Mouse (Mus musculus) megakaryocyte-erythroid progenitor cell, adult 5-6 weeks (primary cell): ENCODE measurements around the gene Sox10. TPM values are rescaled to one million over a fixed set of nuclear protein-coding genes. Genes with fewer than 3 reads are reported as not detected.
A peak's percentile ranks its signal among the peaks of the same experiment; 100 is the strongest.

Experiments
- ATAC-seq: replicated peaks from 2 replicates; pipeline ENCODE4 v1.8.0; 2016; ENCODE audit warnings: mild to moderate bottlenecking, inconsistent platforms; ENCODE audit not compliant: severe bottlenecking, poor library complexity, low FRiP score, low TSS enrichment
- total RNA-seq, 2 experiments: library from RNA; stranded (forward) in 1 of 2; stranded (reverse) in 1 of 2; fragments of 200-1000, 215-1000 nt in 1 of 2; fragments of >200 nt in 1 of 2; fragmentation: Nextera tagmentation in 1 of 2; gene quantifications; 2 replicates each; pipeline ENCODE4 v1.2.3; 2014 to 2017

Sox10 gene
- total RNA-seq, 2 experiments from 2014 or later: not detected

DNA sequence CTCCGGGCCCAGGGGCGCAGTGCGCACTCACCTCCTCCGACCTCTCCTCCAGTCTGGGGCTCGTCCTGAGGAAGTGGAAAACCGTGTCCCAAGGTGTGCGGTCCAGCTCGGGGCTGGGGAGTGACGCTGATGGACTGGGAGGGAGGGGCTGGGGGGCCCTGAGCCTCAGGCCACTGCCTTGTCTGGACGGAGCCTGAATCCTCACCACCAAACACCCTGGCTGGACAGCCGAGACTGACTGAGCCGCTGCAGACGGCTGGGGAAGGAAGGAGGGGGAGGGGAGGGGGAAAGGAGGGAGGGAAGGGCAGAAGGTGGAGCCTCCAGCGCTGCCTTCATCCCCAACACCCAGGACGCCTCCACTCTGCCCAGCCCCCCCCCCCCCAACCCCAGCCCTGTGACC is 789 bp downstream of the Sox10 start:
- ATAC-seq: no peak

DNA sequence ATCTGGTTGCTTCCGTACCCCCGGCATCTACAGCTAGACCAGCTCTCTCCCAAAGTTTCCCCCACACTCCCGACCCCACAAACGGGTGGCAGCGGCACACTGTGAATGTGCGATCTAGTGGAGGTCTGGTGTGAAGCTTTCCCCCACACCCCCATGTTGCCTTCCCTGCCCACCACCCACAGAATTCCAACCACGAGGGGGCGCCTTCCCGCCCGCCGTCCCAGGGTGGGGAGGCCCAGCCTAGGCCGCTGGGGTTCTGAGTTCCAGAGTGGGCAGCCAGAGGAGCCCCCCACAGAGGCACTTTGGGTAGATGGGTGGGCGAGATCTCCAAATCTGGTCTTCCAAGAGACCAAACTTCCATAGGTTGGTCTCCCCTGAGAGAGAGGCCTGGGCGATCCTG is 2.2 kb downstream of the Sox10 start:
- ATAC-seq: no peak

DNA sequence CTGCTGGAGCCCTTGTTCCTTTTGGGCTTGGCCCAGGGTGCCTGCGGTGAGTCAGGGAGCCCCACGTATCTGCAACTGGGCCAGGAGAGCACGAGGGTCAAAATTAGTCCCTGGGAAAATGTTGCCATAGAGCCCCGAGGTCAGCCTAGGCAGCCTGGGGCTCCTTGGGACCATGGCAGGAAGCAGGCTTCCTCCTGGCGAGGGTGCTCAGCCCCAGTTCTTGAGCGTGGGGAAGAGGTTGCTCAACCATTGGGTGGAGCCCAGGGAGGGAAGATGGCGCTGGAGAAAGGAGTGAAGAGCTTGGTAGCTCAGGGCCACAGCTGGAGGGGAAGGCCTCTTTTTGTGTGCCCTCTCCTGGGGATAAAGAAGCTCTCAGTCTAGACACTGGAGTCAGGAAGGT is 2.7 kb downstream of the Sox10 start:
- ATAC-seq: no peak

DNA sequence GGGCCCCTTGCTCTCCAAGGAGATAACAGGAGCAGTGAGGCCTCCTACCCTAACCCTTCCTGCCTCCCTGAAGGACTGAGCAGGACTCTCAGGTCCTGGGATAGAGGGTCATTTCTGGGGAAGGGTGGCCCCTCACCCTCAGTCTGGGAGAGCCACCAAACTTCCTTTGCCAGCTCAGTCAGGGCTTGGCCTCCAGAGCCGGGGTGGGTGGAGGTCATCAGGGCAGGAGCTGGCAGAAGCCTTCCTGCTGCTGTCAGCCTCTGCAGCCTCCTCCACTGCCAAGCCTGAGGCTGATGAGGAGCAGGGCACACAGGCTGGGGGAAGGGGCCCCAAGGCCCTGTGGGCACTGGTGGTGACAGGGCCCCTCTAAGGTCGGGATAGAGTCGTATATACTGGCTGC is 9.5 kb downstream of the Sox10 start:
- ATAC-seq: 0 out of 2 replicates have a peak, but pooled peaks have one; percentile 9

DNA sequence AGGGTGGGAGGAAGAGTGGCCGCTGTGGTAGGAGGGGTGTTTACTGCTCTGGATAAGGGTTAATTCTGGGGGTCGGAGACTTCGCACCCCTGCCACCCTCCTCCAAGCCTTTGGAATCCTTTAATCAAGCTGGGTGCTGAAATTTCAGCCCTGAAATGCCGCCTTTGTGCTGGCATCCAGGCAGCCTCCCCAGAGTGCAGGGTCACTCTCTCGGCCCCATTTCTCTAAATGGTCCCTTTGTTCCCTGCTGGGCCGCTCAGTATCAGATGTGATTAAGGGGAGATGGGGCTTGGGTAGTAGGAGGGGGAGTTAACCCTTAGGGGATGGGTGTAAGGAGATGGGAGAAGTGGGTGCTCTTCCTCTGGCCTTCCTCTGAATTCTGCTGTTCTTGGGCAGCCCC is 12.3 kb downstream of the Sox10 start:
- ATAC-seq: no peak

DNA sequence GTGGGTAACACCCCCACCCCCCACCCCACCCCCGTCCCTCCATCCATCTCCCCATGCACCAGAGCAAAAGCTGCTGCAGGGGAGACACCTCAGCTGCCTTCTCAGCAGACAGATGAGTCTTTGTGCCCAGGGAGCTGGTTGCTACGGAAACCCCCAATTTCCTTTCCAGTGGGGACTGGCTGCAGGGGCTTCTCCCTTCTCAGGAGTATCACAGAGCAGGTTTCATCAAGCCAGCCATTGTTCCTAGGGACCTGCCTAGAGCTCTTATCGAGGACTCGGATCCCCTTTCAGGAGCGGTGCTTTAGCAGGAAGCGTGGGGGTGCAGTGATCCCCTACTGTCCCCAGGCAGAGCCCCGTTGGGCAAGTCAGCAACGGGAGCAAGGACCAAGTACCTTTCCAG is 13.2 kb downstream of the Sox10 start:
- ATAC-seq: no peak

DNA sequence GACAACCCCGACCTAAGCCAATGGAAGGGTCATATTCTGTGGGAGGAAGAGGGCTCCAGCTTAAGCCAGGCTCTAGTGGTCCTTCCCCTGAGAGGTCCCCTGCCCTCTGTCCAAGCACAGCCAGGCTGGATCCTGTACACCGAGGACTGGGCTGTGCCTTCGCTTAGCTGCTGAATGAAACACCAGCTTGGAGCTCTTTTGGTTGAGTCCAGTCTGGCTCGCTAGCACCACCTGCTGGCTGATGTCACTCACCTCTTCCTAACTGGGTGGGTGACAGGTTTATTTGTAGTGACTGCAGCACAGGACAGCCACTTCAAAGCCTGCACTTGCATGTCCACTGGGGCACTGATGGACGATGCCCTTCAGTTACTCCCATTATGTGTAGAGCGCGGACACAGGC is 16.5 kb downstream of the Sox10 start:
- ATAC-seq: peak; percentile 73

DNA sequence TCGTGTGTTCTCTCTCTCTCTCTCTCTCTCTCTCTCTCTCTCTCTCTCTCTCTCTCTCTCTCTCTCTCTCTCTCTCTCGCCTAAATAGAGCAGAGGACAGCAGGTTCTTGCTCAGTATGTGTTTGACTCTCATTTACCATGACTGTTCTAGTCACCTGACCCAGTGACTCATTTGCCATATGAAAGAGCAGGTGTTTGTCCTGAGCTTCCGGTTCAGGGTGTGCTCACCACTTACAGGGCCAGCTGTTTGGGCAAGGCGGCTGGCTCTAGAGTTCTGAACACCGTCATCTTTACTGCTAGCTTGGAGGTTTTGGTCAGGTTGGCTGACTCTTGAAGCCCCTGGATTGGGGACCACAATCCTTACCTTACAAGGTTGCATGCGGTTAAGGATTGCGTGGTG is 19.5 kb downstream of the Sox10 start:
- no peak for ATAC-seq

DNA sequence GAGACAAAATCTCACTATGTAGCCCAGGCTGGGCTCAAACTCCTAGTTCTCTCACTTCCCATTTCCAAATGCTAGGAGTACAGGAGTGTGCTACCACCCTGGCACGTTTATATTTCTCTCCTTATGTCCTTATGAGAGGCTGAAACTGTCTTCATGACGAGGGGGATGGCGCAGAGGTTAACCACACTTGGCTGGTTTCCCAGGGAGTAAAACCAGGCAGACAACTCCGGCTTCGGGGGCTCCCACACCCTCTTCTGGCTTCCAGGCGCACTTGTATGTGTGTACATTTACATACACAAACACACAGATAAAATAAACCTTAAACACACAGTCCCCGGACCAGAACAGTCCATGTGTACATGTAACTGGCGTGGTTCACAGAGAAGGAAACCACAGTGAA is 21.0 kb downstream of the Sox10 start:
- no peak for ATAC-seq

DNA sequence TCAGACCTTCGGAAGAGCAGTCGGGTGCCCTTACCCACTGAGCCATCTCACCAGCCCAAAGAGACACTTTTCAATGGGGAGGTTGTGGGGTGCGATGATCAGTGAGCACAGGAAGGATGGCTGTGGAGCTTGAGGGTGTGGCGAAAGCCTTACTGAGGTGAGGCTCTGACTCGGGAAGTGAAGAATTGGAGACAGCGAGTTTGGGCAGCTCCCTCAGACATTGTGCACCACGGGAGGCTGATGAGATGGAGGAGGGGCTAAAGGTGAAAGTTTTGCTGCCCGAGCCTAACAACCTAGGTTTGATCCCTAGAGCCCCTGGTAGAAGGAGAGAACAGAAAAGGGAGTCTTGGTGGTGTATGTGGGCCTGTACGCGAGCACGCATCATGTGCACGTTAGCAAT is 21.7 kb downstream of the Sox10 start:
- ATAC-seq: no peak

DNA sequence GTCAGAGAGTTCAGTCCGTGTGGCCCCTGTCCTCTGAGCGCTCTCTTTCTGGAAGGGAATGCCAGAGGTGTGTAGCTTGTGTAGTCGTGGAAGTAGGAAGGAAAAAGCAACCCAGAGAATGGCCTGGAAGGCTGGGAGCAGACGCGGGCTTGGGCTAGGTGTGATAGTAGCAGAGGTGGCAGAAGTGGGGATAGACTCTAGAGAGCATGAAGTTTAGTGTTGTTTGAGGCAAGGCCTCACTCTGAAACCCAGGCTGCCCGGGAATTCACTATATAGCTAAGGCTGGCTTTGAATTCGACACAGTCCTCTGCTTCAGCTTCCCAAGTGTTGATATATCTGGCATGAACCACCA is 23.5 kb downstream of the Sox10 start:
- peak; percentile 25; the same call in 1 of the 2 replicates for ATAC-seq

DNA sequence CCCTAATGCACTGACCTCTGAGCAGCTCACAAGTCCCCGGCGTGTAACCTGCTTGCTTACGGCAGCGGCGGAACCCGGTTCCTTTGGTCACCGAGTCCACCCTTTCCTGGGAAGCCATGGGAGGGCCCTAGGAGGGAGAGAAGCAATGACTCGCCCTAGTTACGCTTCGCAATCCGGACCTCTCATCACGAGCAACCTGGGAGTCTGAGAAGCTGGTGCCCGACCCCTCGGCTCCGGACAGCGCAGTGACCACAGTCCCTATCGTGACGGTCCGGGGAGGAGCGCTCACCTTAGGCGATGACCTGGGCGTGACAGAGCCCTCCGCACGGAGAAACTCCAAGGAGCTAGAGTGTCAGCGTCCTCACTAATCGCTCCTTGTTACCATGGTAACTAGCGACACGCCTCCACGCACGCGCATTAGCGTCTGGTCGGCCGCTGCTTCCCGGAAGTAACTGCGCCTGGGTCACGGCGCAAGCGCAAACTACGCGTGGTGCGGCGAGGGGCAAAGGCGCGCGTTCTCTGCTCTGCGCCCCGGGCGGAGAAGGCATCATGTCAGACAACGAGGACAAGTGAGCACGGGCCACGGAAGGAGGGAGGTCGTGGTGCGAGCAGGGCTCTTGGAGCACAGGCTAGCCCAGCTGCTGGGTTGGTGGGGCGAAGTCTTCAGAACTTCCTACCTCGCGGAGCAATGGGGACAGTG is 24.0 kb downstream of the Sox10 start, which contains the start of the genes Polr2f and 1700088E04Rik:
Gene Polr2f, plus strand, starts transcription at position 144 of the 700 bp plus-strand sequence.
Gene 1700088E04Rik, minus strand, starts transcription at position 388 of the 700 bp plus-strand sequence.
- ATAC-seq: peak; percentile 91

DNA sequence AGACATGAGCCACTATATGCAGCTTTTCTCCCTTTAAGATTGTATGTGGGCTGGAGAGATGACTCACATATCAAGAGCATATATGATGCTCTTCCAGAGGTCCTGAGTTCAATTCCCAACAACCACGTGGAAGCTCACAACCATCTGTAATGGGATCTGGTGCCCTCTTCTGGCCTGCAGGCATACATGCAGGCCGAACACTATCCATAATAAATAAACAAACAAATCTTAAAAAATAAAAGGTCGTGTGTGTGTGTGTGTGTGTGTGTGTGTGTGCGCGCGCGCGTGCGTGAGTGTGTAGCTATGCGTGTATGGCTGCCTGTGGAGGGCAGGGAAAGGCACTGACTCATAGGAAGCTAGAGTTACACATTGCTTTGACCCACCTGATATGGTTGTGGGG is 25.4 kb downstream of the Sox10 start:
- ATAC-seq: no peak

DNA sequence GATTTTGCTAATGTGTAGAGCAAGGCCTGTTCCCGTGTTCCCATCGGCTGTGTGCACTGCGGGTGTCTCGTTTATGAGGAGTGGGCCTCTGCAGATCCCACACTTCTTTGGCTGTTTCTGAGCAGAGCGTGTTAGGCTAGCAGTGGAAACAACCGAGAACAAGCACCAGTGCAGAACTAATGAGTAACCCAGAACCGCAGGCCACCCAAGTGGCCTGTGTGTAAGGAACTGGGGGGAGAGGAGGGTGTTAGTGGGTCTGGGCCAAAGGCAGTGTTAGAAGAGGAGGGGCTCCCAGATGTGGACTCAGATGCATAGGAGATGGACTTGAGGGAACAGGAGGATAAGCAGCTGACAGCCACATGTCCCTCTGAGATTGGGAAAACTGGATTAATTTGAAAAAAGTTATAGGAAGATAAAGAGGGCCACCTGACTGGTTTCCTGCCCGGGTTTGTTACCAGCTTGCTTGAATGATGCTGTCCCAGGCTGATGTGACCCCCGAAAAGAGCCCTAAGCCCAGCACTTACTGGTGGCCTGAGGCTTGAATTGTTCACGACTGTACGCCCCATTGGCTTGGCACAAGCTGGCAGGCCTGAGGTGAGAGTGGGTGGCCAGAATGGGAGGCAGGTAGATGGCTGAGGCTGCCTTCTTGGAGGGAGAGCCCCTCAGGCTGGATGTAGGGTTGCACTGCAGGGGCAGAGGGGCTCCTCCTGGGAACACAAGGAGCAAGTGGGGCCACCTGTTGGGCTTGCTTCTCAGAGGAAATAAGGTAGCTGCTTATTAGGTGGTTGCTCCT is 29.1 kb downstream of the Sox10 start:
- no peak for ATAC-seq

DNA sequence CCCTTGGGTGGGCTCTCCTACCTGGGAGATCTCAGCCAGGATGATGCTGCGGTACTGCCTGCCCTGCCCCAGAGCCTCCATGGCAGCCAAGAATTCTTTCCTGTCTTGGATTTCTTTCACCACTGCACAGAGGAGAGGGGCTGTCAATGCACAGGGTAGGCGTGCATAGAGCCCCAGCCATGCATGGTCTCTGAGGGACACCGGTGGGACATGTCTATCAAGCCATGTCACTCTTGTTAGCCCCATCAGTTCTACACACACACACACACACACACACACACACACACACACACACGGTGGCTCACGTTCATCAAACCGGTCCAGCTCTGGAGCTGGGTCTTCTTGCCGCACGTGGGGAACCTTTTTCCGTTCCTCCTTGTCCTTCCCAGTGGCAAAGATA is 29.7 kb downstream of the Sox10 start:
- no peak for ATAC-seq

DNA sequence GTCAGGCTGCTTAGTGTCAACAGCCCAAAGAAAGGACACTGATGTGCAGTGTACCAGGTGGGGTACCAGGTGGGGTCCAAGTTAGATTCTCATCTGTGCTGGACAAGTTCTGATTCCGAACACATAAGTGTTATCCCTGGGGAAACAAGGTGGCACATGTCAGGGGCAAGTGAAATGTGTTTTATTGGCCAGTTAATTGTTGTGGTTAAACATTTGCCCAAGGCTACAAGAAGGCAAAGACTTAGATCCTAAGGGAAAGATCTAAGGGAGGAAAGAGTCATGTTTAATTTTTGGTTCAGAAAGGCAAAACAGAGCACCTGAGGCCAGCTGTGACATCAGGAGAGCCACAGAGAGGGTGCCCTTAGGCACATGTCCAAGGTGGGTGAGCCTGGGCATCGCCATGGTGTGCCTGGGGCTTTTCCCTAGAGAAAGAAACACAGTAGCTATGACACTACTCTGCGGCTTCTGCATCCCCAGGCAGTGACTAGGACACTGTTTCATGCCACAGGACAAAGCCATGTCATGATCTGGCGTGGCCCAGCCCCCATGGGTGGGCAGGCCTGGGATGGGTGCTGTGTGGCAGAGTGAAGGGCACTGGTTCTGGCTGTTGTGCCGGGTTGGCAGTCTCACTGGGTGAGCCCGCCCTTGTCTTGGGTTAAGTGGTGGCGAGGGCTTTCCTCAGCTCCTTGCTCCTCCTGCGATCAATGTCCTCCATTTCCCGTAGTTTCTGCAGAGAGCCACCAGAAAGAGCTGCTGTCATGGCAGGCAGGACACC is 30.4 kb downstream of the Sox10 start:
- ATAC-seq: no peak

DNA sequence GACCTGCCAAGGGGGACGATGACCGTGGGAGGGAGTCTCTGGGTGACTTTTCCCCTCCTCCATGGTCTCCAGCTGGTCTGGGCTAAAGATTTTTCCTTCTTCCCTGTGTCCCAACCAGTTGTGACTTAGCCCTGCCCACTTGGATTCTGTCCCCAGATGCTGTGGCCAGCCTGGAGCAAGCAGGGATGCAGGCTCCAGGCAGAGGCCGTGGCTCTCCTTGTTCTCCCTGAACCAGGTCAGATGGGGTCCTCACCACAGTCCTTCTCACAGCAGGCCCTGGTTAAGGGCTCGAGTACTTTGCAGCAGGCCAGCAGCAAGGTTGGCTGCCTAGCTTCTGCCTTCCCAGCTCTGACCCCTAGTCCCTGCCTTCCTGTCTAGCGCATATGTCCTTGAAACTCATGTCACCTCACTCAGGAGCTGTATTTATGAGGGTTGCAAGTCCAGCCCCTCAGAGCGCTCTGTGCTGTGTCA is 31.8 kb downstream of the Sox10 start:
- ATAC-seq: no peak

DNA sequence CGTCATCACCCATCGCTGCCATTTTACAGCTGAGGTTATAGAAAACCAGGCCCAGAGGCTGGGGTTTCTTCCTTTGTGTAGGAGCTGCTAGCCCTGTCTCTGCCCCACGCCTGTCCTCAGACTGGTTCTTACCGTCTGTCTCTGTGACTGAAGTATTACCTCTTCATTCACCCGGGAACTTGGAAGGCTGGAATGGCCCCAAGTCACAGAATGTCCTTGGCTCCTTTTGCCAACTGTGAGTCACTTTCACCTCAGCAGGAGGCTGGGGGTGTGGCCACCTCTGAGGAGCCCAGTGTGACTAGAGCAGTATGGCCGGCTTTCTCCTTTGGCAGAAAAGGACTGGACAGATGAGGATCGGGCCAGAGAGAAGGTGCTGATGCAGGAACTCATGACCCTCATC is 33.6 kb downstream of the Sox10 start:
- no peak for ATAC-seq

DNA sequence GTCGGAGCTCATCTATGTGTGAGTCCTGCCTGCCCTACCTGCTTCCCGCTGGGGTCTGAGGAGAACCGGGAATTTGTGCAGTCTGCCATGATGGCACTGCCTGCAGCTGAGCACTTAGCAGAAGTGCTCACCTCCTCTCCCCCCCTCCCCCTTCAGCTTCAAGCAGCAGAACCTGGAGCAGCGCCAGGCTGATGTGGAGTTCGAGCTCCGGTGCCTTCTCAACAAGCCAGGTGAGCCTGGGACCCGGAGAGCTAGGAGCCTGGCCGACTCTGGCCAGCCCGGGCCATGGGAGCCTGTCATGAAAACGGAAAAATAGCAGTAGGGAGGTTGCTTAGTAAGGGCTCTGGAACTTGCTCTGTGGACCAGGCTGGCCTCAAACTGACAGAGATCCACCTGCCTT is 34.3 kb downstream of the Sox10 start:
- ATAC-seq: no peak

DNA sequence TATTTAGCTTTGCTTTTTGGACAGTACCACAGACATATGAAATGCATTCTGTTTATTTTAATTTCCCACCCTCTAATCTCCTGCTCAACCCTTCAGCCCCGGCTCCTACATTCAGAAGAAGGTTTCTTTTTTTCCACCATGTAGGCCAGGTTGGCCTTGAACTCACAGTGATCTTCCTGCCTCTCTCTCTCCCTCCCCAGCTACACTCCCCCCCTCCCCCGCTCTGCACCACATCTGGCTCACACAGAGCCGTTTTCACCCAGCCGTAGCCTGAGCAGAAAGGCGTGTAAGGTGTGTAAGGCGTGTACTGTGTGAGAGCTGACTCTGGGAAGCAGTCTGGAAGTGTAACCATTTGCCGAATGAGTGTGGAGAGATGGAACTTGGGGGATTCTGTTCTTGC is 35.7 kb downstream of the Sox10 start:
- ATAC-seq: no peak
